Mouse (Mus musculus): Measurements from ENCODE around the gene Ppp4c. TPM values are rescaled to one million over a fixed set of nuclear protein-coding genes. Genes with fewer than 3 reads are reported as not detected.

Gene Ppp4c
- total and polyA plus RNA-seq, 2 experiments from 2014 or later = 114 to 161 TPM

GRCm38 (mm10) chr7:126759050-126759671 lies 33.1 kb downstream of the Ppp4c start, which contains the start of gene Mapk3:
TSS of gene Mapk3 (plus strand) at chr7:126759601.
- peak; percentile 95 for DNase-seq
- H3K27me3 ChIP-seq (ENCODE audit: insufficient read depth, low read length) = no peaks in the 10 kb centered on the region
- H3K9me3 ChIP-seq (ENCODE audit: low read length) = no peaks in the 10 kb centered on the region
- WGBS = 2% methylated on average over 32 of the region's 38 CpGs
- H3K36me3 ChIP-seq (ENCODE audit: insufficient read depth) = peaks cover 13% of the 10 kb centered on the region
- H3K9ac ChIP-seq = peak within 1 kb of the TSS; percentile 76
- H3K4me1 ChIP-seq (ENCODE audit: insufficient read depth) = peaks cover 23% of the 10 kb centered on the region
- peak within 1 kb of the TSS; percentile 62 for H3K4me2 ChIP-seq (ENCODE audit: low read depth)
- ATAC-seq = peak; percentile 71
- peak within 1 kb of the TSS; percentile 82 for H3K4me3 ChIP-seq (ENCODE audit: low read depth, low read length)
- TF ChIP-seq CTCF (IDR thresholded peaks at IDR 0.05; ENCODE audit: low read depth) = peak; percentile 83
- H3K27ac ChIP-seq (ENCODE audit: low read depth, low read length) = peak within 1 kb of the TSS; percentile 82

DNA sequence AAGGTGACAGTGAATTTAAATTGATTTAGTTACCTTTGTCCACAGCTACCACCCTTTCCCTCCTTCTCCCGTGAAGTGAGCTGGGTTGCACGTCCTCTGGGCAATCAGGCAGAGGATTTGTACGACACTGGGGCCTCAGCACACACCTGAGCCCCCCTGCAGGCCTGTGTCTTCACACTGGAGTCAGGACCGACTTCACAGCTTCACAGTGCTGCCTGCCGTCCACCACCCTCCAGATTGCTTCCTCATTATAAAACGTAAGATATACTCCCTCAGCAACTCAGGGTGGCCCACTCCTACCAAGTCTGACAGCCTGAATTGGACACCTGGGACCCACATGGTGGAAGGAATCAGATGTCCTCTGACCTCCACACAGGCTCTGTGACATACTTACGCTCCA lies 33.8 kb downstream of the Ppp4c start:
- Histone ChIP-seq H3K9ac (no peak overlapping the region), H3K27me3 (ENCODE audit: insufficient read depth, low read length) (no peaks in the 10 kb centered on the region), H3K9me3 (ENCODE audit: low read length) (no peaks in the 10 kb centered on the region), H3K4me3 (ENCODE audit: low read depth, low read length) (no peak overlapping the region), H3K4me1 (ENCODE audit: insufficient read depth) (peaks cover 23% of the 10 kb centered on the region), H3K4me2 (ENCODE audit: low read depth) (no peak overlapping the region), H3K36me3 (ENCODE audit: insufficient read depth) (peaks cover 7% of the 10 kb centered on the region), H3K27ac (ENCODE audit: low read depth, low read length) (no peak overlapping the region)
- ATAC-seq (no peak), DNase-seq (no peak)
- 69% methylated on average over 7 of the region's 7 CpGs for WGBS
- no peak for TF ChIP-seq CTCF (IDR thresholded peaks at IDR 0.05; ENCODE audit: low read depth)

DNA sequence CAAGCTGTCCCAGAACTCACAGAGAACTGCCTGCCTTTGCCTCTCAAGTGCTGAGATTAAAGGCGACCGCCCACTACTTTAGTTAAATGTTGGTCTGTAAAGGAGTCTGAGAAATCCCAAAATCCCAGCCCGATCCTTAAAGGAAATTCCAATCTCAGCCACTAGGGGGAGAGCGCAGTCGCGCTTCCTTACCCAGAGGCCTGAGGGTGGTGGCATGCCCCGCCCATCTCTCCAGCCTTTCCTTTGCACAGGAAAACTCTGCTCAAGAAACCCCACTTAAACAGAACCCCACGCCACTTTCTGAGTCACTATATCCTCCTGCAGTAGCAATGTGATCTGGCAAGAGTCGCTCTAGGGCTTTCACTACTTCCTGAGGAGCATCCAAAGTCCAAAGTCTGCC lies 37.4 kb downstream of the Ppp4c start:
- no peak overlapping the region for H3K4me3 ChIP-seq (ENCODE audit: low read depth, low read length)
- ATAC-seq = peak; percentile 81
- H3K4me1 ChIP-seq (ENCODE audit: insufficient read depth) = no peaks in the 10 kb centered on the region
- 2% methylated on average over 9 of the region's 9 CpGs for WGBS
- no peak overlapping the region for H3K27ac ChIP-seq (ENCODE audit: low read depth, low read length)
- TF ChIP-seq CTCF (IDR thresholded peaks at IDR 0.05; ENCODE audit: low read depth) = peak; percentile 87
- no peaks in the 10 kb centered on the region for H3K36me3 ChIP-seq (ENCODE audit: insufficient read depth)
- no peak overlapping the region for H3K9ac ChIP-seq
- H3K9me3 ChIP-seq (ENCODE audit: low read length) = no peaks in the 10 kb centered on the region
- H3K27me3 ChIP-seq (ENCODE audit: insufficient read depth, low read length) = no peaks in the 10 kb centered on the region
- peak; percentile 89 for DNase-seq
- H3K4me2 ChIP-seq (ENCODE audit: low read depth) = 0 out of 2 replicates have a peak overlapping the region, but pooled peaks have one; percentile 15

DNA sequence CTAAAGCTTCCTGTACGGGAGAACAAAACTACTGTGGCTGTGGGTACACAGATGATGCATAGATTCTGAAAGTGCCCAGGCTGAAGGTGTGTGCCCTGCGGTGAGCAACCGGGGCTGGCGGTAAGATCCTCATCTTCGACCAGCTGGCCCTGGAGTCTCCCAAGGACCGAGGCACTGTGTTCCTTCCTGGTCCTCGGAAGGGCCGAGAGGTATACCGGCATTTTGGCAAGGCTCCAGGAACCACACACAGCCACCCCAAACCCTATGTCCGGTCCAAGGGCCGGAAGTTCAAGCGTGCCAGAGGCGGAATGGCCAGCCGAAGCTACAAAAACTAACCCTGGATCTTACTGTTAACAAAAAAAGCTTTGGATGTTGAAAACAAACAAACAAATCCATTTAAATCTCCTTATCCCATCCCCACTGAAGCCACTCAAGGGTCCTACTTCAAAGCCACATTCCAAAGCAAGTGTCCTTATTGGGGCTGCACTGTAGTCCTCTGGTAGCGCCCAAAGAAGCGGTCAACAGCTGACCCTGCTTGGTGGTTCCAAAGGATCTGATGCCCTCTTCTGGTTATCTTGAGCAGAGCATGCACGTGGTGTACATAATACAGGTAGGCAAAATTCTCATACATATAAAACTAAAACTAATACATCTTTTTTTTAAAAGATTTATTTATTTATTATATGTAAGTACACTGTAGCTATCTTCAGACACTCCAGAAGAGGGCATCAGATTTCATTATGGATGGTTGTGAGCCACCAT lies 42.5 kb downstream of the Ppp4c start:
- Histone ChIP-seq H3K9me3 (ENCODE audit: low read length) (no peaks in the 10 kb centered on the region), H3K27me3 (ENCODE audit: insufficient read depth, low read length) (no peaks in the 10 kb centered on the region), H3K9ac (no peak overlapping the region), H3K4me3 (ENCODE audit: low read depth, low read length) (no peak overlapping the region), H3K36me3 (ENCODE audit: insufficient read depth) (no peaks in the 10 kb centered on the region), H3K27ac (ENCODE audit: low read depth, low read length) (no peak overlapping the region), H3K4me2 (ENCODE audit: low read depth) (no peak overlapping the region), H3K4me1 (ENCODE audit: insufficient read depth) (no peaks in the 10 kb centered on the region)
- ATAC-seq (no peak), DNase-seq (no peak)
- WGBS = 92% methylated on average over 17 of the region's 17 CpGs
- TF ChIP-seq CTCF (IDR thresholded peaks at IDR 0.05; ENCODE audit: low read depth) = no peak

GRCm38 (mm10) chr7:126748824-126749223 lies 43.5 kb downstream of the Ppp4c start:
- no peak overlapping the region for H3K27ac ChIP-seq (ENCODE audit: low read depth, low read length)
- no peaks in the 10 kb centered on the region for H3K4me1 ChIP-seq (ENCODE audit: insufficient read depth)
- no peak overlapping the region for H3K9ac ChIP-seq
- H3K4me3 ChIP-seq (ENCODE audit: low read depth, low read length) = no peak overlapping the region
- no peaks in the 10 kb centered on the region for H3K27me3 ChIP-seq (ENCODE audit: insufficient read depth, low read length)
- no peak for DNase-seq
- no peaks in the 10 kb centered on the region for H3K9me3 ChIP-seq (ENCODE audit: low read length)
- H3K4me2 ChIP-seq (ENCODE audit: low read depth) = no peak overlapping the region
- 81% methylated on average over 7 of the region's 7 CpGs for WGBS
- no peak for TF ChIP-seq CTCF (IDR thresholded peaks at IDR 0.05; ENCODE audit: low read depth)
- H3K36me3 ChIP-seq (ENCODE audit: insufficient read depth) = no peaks in the 10 kb centered on the region
- ATAC-seq = no peak

- no peak for ATAC-seq
- no peak for TF ChIP-seq CTCF (IDR thresholded peaks at IDR 0.05; ENCODE audit: low read depth)
- Histone ChIP-seq H3K4me2 (ENCODE audit: low read depth) (no peak overlapping the region), H3K9me3 (ENCODE audit: low read length) (no peaks in the 10 kb centered on the region), H3K27ac (ENCODE audit: low read depth, low read length) (no peak overlapping the region), H3K4me3 (ENCODE audit: low read depth, low read length) (no peak overlapping the region), H3K9ac (no peak overlapping the region), H3K4me1 (ENCODE audit: insufficient read depth) (no peaks in the 10 kb centered on the region), H3K27me3 (ENCODE audit: insufficient read depth, low read length) (no peaks in the 10 kb centered on the region), H3K36me3 (ENCODE audit: insufficient read depth) (no peaks in the 10 kb centered on the region)
- DNase-seq = no peak
- WGBS = 47% methylated on average over 6 of the region's 6 CpGs
These were observed 45.5 kb downstream of the Ppp4c start for GRCm38 (mm10) chr7:126746798-126747197.

GRCm38 (mm10) chr7:126746066-126746465 lies 46.2 kb downstream of the Ppp4c start:
- Histone ChIP-seq H3K4me1 (ENCODE audit: insufficient read depth) (no peaks in the 10 kb centered on the region), H3K9me3 (ENCODE audit: low read length) (no peaks in the 10 kb centered on the region), H3K9ac (no peak overlapping the region), H3K4me3 (ENCODE audit: low read depth, low read length) (no peak overlapping the region), H3K27ac (ENCODE audit: low read depth, low read length) (no peak overlapping the region), H3K36me3 (ENCODE audit: insufficient read depth) (no peaks in the 10 kb centered on the region), H3K4me2 (ENCODE audit: low read depth) (no peak overlapping the region), H3K27me3 (ENCODE audit: insufficient read depth, low read length) (no peaks in the 10 kb centered on the region)
- ATAC-seq (no peak), DNase-seq (no peak)
- 90% methylated on average over 12 of the region's 12 CpGs for WGBS
- no peak for TF ChIP-seq CTCF (IDR thresholded peaks at IDR 0.05; ENCODE audit: low read depth)

Measured in forebrain, postnatal 0 days (tissue).